In the genomic region with DNA sequence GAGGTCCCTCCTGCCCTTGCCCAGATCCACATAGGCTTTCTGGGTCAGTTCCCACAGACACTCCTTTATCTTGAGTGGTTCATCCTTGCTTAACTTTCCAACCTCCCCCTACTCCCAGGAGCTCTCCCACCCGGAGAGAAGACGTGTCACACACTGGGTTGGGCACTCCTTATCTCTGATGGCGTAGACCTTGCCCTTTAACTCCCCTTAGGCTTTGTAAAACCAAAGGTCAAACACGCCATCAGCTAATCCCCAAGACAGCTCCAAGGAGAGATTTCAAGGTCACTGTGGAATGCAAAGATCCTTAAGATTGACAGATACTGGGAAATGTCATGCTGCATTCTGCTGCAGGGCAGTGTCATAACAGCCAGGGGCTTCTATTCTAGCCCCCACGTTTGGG, we compare ENCODE assay signal across 15 mouse cellular contexts. TPM values are rescaled to one million over a fixed set of nuclear protein-coding genes. Genes with fewer than 3 reads are reported as not detected.
DNase-seq lines count a peak whose midpoint lies in the region; ATAC-seq lines count a peak whose summit lies in the region.
"Had no signal": no experiment of that assay in that cellular context is flagged by ENCODE, and none has a peak within 500 bp of the region (broad histone marks: within the 10 kb centered on the region; RNA-seq: fewer than 3 reads in every experiment).

No protein-coding gene starts in this region.

- peak overlapping the region; percentile 95 for H3K4me2 ChIP-seq in heart, embryonic 12.5 days
- peak overlapping the region; percentile 92 for H3K4me2 ChIP-seq in kidney, embryonic 16.5 days (replicated peaks; ENCODE audit: low read depth, low read length)
- peak overlapping the region; percentile 17; the same call in 1 of the 2 replicates for H3K4me2 ChIP-seq in neural tube, embryonic 14.5 days (ENCODE audit: low read depth, low read length)

- no peaks in the 10 kb centered on the region for H3K9me3 ChIP-seq in heart, embryonic 12.5 days (replicated peaks)
- no peaks in the 10 kb centered on the region for H3K9me3 ChIP-seq in kidney, embryonic 16.5 days (ENCODE audit: low read length)
- H3K9me3 ChIP-seq in neural tube, embryonic 14.5 days (ENCODE audit: control insufficient read depth, low read length): no peaks in the 10 kb centered on the region
- H3K9me3 ChIP-seq: limb, embryonic 12.5 days had no signal

- H3K36me3 ChIP-seq in heart, embryonic 12.5 days: peaks cover 12% of the 10 kb centered on the region
- H3K36me3 ChIP-seq in kidney, embryonic 16.5 days (ENCODE audit: insufficient read depth, low read length): 0 out of 2 replicates have a peak, but pooled peaks cover 6% of the 10 kb centered on the region
- no peaks in the 10 kb centered on the region for H3K36me3 ChIP-seq in neural tube, embryonic 14.5 days (ENCODE audit: control insufficient read depth, insufficient read depth, low read length)

- DNase-seq in heart, postnatal 14 days: no peak
- DNase-seq in kidney, postnatal 14 days: no peak
- no peak for DNase-seq in spleen, postnatal 10 days (ENCODE audit: low spot score in 2 of 2)
- DNase-seq in testis, postnatal 14 days (ENCODE audit: low spot score): no peak
- DNase-seq: adrenal gland, postnatal 14 days; cerebellum, adult 11-12 months; lung, postnatal 14 days; thymus, adult 2 months had no signal

- H3K27ac ChIP-seq in heart, embryonic 12.5 days (ENCODE audit: poor library complexity, severe bottlenecking): no peak overlapping the region
- peak overlapping the region; percentile 97 for H3K27ac ChIP-seq in kidney, embryonic 16.5 days (ENCODE audit: low read length)
- H3K27ac ChIP-seq in brown adipose tissue, adult 24 weeks (replicated peaks; ENCODE audit: low read depth, low read length): peak overlapping the region; percentile 96
- H3K27ac ChIP-seq in neural tube, embryonic 14.5 days (ENCODE audit: low read depth, low read length): no peak overlapping the region
- H3K27ac ChIP-seq: limb, embryonic 12.5 days had no signal

- H3K4me3 ChIP-seq in heart, embryonic 12.5 days: peak overlapping the region; percentile 9
- peak overlapping the region; percentile 99 for H3K4me3 ChIP-seq in kidney, embryonic 16.5 days (ENCODE audit: low read length)
- H3K4me3 ChIP-seq in brown adipose tissue, adult 24 weeks (ENCODE audit: insufficient read depth, low read depth, low read length): peak overlapping the region; percentile 54
- no peak overlapping the region for H3K4me3 ChIP-seq in neural tube, embryonic 14.5 days (ENCODE audit: low read depth, low read length)
- H3K4me3 ChIP-seq: limb, embryonic 12.5 days had no signal

- peaks cover 48% of the 10 kb centered on the region for H3K4me1 ChIP-seq in heart, embryonic 12.5 days (replicated peaks)
- H3K4me1 ChIP-seq in kidney, embryonic 16.5 days (ENCODE audit: insufficient read depth, low read length): peaks cover 70% of the 10 kb centered on the region
- peaks cover 44% of the 10 kb centered on the region for H3K4me1 ChIP-seq in brown adipose tissue, adult 24 weeks (ENCODE audit: control insufficient read depth, insufficient read depth, insufficient read length, low read length)
- peaks cover 14% of the 10 kb centered on the region for H3K4me1 ChIP-seq in neural tube, embryonic 14.5 days (ENCODE audit: control insufficient read depth, insufficient read depth, low read length)

- intact Hi-C loops in heart, postnatal 14 days (cut with DNase I): loop anchor here (2.0 kb wide), 1 partner anchor 30 kb away; no protein-coding TSS in a partner anchor

- 0 out of 2 replicates have a peak overlapping the region, but pooled peaks have one; percentile 23 for H3K9ac ChIP-seq in heart, embryonic 12.5 days
- peak overlapping the region; percentile 32 for H3K9ac ChIP-seq in kidney, embryonic 16.5 days (replicated peaks; ENCODE audit: low read length)
- no peak overlapping the region for H3K9ac ChIP-seq in neural tube, embryonic 14.5 days (replicated peaks; ENCODE audit: low read depth, low read length)
- H3K9ac ChIP-seq: limb, embryonic 12.5 days had no signal

- no peaks in the 10 kb centered on the region for H3K27me3 ChIP-seq in heart, embryonic 12.5 days (replicated peaks)
- no peaks in the 10 kb centered on the region for H3K27me3 ChIP-seq in kidney, embryonic 16.5 days (ENCODE audit: insufficient read depth, low read length)
- H3K27me3 ChIP-seq in neural tube, embryonic 14.5 days (ENCODE audit: control insufficient read depth, insufficient read depth, low read length): peaks cover 28% of the 10 kb centered on the region
- H3K27me3 ChIP-seq: Patski had no signal

- no peak for ATAC-seq in heart, embryonic 12.5 days (ENCODE audit: insufficient number of reproducible peaks, low FRiP score)
- ATAC-seq in kidney, embryonic 16.5 days (ENCODE audit: low FRiP score, low TSS enrichment): no peak
- ATAC-seq in neural tube, embryonic 14.5 days (ENCODE audit: low read depth): no peak
- ATAC-seq: forebrain, embryonic 16.5 days; Patski had no signal

- 19% methylated on average over 5 of the region's 5 CpGs for WGBS in heart, embryonic 12.5 days
- WGBS in kidney, embryonic 16.5 days: 40% methylated on average over 5 of the region's 5 CpGs
- 60% methylated on average over 5 of the region's 5 CpGs for WGBS in neural tube, embryonic 14.5 days

RNA-seq across cellular contexts. Expression of a gene that starts 3.4 kb away (rescaled TPM):
- polyA plus RNA-seq in heart, embryonic 12.5 days (2016; fragmentation: Nextera tagmentation; extraction: Ambion mirVana): 117 and 129 TPM in 2 replicates
- 100 to 1,000 TPM; 570 to 571 TPM for total RNA-seq in heart, postnatal 14 days (2021)
- polyA plus RNA-seq in kidney, embryonic 16.5 days (2015; fragmentation: Nextera tagmentation; extraction: Ambion mirVana): 121 and 126 TPM in 2 replicates
- 51.1 and 77.2 TPM in 2 replicates for polyA plus RNA-seq in brown adipose tissue, adult 24 weeks (2012; ENCODE audit: insufficient read depth, insufficient read length, missing spikeins)
- polyA plus RNA-seq in neural tube, embryonic 14.5 days (2014; fragmentation: Nextera tagmentation; extraction: Ambion mirVana): 11.8 and 42.2 TPM in 2 replicates

RNA-seq across cellular contexts. Expression of a gene that starts 3.4 kb away (rescaled TPM):
- 240 and 249 TPM in 2 replicates for polyA plus RNA-seq in heart, embryonic 12.5 days (2016; fragmentation: Nextera tagmentation; extraction: Ambion mirVana)
- 1,000 to 10,000 TPM; 1,046 to 1,073 TPM for total RNA-seq in heart, postnatal 14 days (2021)
- 382 and 440 TPM in 2 replicates for polyA plus RNA-seq in kidney, embryonic 16.5 days (2015; fragmentation: Nextera tagmentation; extraction: Ambion mirVana)
- polyA plus RNA-seq in brown adipose tissue, adult 24 weeks (2012; ENCODE audit: insufficient read depth, insufficient read length, missing spikeins): 142 and 186 TPM in 2 replicates
- 30.2 and 133 TPM in 2 replicates for polyA plus RNA-seq in neural tube, embryonic 14.5 days (2014; fragmentation: Nextera tagmentation; extraction: Ambion mirVana)

Comparison
In these comparisons a context has a peak if more than half of its experiments do, and no peak if none do; other contexts are left out.
1. H3K27ac ChIP-seq: peak in kidney, embryonic 16.5 days (single experiment) and brown adipose tissue, adult 24 weeks (single experiment); none in heart, embryonic 12.5 days (single experiment) and neural tube, embryonic 14.5 days (single experiment).
2. H3K4me2 ChIP-seq: peak in every context shown above with its lines; median percentile 95 in heart, embryonic 12.5 days; 92 in kidney, embryonic 16.5 days; 17 in neural tube, embryonic 14.5 days.